Mouse (Mus musculus): ENCODE data around the gene D630023F18Rik.

Gene D630023F18Rik

DNA sequence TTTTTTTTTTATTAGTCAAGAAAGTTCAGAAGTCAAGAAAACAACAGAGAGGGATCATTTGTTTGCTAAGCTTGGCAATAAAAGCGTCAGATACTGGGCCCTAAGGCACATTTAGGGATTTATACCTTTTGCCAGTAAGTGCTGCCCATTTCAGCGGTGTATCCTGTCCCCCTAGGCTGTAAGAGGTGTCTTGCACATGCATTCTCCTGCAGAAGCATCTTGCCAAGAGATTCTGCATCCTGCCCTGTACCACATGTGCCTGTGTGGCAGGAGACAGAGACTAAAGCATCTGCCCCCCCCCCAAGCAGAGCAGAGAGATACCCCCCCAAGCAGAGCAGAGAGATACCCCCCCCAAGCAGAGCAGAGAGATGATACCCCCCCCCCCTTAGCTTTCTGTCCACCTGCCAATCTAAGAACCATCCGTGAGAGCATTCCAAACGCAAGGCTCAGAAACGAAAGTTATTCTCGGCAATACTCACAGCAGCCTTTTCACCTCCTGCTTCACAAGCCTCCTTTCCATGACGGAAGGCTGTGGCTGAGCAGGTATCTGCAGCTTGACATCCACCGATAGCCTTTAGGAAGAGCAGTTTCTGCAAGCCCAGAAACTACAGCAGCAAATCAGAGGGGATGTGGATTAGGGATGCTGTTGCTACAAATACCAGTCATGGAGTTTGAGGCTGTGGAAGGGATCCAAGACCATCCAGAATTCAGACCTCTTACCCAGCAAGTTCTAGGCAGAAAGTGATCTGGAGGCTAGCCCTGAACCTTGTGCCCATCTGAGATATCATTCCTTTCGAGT, at the start of gene D630023F18Rik:
TSS of gene D630023F18Rik (minus strand) at position 641 of the 799 bp plus-strand sequence.
- in situ Hi-C loops (cut with MboI, MseI): no loop called here

DNA sequence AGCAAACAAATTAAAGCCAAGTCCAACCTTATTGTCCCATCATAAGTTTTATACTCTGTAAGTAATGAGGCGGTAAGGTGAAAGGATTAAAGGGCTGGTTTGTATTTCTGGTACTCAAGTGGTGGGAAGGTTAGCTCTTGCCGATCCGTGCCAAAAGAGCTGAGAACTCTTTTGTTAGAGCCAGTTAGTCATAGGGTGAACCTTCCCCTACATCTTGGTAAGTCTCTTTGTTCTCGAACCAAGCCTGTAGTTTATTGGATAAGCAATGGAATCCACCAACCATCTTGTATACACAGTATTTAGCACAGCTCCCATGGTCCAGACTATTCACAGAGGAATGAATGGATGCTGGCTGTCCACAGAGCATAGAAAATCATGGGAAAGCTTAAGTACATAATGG, 48.6 kb upstream of the D630023F18Rik start:
- in situ Hi-C loops (cut with MboI, MseI): no loop called here

DNA sequence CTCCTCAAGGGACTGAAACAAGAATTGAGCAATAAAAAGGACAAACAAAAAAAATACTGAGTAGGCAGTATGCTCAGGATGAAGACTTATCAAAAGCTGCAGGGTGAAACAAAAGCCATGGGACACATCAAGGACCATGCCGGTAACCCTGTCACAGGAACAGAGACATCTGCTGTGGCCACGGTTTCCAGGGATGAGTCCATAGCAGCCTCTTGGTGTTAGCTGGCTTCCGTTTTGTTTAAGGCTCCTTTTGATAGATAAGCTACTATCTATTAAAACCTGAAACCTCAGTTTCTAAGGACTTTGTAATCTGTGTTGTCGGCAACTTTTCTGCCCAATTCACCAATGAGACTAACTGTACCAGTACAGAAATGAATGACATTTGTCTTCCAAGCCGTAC, 46.9 kb upstream of the D630023F18Rik start:
- in situ Hi-C loops (cut with MboI, MseI): no loop called here

DNA sequence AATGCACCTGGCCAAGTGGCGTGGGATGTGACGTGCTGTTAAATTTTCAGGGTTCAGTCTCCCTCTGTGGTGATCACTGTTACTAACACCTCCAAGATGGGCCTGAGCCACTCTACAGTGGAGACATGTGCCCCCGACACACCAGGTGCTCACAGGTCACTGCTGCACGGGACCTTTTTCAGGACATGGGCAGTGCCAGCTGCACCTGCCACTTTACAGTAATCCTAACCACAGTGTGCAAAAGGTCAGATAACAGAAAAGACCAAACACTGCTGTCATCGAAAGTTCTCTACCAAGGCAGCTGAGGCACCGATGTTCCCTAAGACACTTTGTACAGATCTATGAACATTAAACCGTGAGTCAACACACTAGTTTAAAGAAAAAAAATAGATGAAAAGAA, 46.5 kb upstream of the D630023F18Rik start:
- in situ Hi-C loops (cut with MboI, MseI): no loop called here

DNA sequence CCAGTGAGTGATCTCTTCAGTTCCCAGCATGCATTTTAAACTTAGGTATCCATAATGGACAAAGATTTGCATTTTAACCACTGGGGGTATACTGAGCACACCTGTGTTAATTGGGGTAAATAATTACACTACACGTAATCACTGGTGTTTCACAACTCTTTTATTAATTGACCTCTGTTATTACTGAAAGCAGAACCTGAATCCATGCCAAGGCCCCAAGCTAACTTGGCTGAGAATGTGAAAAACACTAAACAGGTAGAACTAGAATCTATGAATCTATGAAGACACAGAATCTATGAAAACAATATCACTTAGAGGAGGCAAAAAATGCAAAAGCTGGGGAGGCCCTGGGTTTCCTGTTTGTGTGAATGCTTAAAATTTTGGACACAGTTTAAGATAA, 44.5 kb upstream of the D630023F18Rik start:
- in situ Hi-C loops (cut with MboI, MseI): no loop called here

DNA sequence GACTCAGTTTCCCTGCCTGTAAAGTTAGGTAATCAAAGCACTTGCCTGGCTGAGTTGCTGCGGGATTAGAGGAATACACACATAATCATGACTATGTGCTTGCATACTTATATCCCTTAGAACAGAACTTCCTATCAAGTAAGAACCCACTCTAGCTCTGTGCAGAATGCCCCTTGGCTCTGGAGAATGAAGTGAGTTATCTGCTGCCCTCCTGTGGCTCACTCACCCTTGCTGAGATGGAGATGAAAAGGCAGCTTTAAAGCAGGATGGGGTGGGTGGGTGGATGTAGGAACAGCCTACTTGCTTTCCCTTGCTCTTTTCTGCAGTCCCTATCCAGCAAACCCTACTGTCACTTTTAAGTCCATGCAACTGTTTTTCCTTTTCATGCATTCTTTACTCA, 39.2 kb upstream of the D630023F18Rik start:
- in situ Hi-C loops (cut with MboI, MseI): no loop called here

DNA sequence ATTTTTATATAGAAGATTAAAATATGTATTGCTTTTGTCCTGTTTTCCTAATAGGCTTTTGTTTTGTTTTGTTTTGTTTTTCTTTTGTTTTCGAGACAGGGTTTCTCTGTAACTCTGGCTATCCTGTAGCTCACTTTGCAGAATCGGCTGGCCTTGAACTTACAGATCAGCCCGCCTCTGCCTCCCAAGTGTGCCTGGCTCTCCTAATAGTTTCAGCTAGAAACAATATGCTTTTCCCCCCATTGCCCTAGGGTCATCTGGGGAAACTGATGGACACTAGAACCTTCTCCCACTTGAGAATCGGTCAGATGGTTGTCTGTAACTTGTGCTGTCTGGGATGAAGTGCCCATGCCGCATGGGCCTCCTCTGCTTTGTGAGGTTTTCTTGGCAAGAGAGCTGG, 33.1 kb upstream of the D630023F18Rik start:
- in situ Hi-C loops (cut with MboI, MseI): no loop called here

DNA sequence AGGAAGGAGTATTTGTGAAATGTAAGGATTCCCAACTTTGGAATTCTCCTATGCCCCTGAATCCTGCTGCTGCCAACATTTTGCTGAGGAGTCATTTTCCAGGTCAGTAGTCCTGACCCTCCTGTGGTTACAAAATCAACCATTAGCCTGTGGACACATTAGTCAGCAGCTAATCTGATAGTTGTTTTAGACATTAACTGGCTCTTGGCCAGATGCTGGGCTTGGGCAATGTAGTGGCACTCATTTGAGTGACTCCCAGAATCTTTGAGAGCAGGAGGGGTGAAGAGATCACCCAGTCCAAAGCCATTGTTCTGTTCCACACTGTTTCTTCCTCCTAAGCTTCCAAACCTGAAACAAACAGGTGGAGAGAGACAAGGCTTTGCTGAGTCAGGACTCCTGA, 31.8 kb upstream of the D630023F18Rik start:
- in situ Hi-C loops (cut with MboI, MseI): no loop called here

DNA sequence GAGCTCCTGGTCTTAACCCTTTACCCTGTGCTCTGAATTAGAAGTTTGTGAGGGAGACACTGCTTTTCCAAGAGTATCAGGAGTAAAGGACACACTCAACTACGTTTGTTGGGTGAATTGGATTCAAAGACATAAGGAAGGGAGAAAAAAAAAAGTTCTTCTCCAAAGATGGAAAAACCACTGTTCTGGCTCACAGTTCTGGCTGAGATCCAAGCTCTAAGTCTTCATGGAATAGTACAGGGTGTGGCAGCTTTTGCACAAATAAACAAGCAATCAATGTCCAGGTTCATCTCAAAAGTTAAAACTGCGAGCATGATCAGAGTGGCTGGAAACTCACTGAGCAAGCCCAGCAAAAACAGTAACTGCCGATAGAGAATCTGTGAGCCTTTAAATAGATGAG, 25.0 kb upstream of the D630023F18Rik start:
- in situ Hi-C loops (cut with MboI, MseI): loop anchor here (10.0 kb wide), 1 partner anchor 487 kb away; no protein-coding TSS in a partner anchor

DNA sequence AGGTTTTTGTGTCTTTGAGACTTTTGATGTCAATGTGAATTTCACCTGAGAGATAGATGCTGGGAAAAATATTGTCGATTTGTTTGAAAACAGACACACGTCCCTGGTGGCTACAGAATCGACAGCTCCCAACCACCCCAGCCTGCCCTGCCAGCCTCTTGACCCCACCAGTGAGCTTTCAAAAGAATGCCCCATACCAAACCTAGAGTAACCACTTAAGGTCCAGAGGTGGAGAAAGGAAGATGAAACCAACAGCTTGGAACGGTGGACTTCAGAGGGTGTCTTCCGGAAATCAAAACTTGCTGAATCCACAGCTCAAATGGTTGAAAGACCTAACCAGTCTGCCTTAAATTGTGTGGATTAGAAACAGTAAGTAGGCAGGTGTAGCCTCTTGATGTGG, 24.3 kb upstream of the D630023F18Rik start:
- in situ Hi-C loops (cut with MboI, MseI): loop anchor here (10.0 kb wide), 1 partner anchor 487 kb away; no protein-coding TSS in a partner anchor

DNA sequence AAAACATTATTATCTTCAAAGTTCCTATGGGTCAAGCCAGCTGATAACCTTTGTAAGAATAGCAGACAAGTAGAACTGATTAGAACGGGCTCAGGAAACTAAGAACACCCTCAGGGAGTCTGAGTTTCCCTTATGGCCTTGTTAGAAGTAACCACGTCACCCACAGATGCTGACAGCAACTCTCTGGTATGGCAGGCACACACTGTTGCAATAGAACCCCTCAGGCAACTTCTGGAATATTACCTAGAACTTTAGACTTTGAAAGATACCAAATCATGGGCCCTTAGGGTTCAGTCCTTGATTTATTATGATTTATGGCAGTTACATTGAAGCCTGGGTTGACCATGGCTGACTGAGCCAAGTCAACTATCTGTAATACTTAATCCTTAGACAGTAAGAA, 23.6 kb upstream of the D630023F18Rik start:
- in situ Hi-C loops (cut with MboI, MseI): loop anchor here (10.0 kb wide), 1 partner anchor 488 kb away; no protein-coding TSS in a partner anchor

DNA sequence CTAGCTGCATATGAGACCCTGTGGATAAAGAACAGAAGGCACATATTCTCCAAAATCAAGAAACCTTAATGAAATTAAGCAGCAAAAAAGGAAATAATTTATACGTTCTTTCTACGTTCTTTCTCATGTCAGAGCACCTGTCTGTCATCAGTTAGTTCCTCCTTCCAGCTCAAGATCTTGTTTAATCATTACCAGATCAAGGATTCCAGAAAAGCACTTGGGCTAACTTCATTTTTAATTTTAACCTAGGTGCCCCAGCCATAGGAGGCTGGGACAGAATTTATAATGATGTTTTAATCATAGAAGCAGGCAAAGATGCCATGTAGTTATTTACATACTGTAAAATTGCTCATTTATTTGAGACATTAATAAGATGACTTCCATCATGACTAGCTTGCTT, 21.8 kb upstream of the D630023F18Rik start:
- in situ Hi-C loops (cut with MboI, MseI): loop anchor here (10.0 kb wide), 1 partner anchor 490 kb away; no protein-coding TSS in a partner anchor

DNA sequence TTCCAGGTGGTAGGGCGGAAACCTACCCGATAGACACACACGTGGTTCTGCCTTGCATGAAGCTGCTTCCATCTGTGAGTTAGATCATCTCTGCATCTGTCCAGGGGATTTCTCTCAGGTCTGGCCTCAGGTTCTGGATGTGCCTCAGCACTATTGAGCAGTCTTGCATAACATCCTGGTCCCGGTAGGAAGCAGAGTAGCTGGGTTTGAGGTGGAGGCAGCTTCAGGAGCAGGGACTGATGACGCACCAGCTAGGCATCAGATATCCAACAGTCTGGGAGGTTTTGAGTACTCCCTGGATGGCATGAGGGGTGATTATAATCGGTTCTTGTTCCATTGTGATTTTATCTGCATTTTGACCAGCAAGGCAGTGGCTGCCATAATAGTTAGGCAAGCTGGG, 14.5 kb upstream of the D630023F18Rik start:
- in situ Hi-C loops (cut with MboI, MseI): no loop called here

DNA sequence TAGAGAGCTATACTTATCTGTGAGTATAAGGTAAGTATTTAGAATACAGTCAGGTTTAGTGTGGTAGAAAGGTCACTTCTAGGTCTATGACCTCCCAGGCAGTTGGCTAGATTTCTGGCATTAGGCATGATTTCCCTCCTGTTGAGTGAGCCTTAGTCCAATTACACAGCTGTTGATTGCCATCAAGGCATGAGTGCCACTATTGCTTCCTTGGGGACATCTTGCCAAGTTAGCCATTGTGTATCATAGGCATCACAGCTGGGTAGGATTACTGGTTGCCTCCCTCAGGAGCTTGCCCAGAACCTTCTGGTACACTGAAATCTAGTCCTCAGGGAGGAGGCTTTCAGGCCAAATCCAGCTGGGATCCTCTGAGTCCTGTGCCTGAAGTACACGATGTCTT, 9.8 kb upstream of the D630023F18Rik start:
- in situ Hi-C loops (cut with MboI, MseI): no loop called here

DNA sequence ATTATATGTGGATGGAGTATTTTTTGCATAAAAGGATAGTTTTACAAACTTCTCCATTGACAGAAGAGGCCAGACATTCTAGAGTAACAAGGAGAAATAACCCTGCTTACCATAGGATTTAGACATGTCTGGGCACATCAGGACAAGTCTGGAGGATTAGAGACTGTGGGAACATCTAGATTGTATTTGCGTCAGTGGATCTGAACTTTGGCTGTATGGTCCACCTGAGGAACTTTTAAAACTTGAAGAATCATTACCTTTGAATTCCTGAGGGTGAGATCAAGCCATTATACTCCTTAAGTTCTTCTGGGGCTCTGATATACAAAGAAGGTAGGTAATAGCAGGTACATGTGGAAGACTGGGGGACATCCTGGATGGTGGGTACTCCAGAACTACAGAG, 8.7 kb upstream of the D630023F18Rik start:
- in situ Hi-C loops (cut with MboI, MseI): no loop called here

DNA sequence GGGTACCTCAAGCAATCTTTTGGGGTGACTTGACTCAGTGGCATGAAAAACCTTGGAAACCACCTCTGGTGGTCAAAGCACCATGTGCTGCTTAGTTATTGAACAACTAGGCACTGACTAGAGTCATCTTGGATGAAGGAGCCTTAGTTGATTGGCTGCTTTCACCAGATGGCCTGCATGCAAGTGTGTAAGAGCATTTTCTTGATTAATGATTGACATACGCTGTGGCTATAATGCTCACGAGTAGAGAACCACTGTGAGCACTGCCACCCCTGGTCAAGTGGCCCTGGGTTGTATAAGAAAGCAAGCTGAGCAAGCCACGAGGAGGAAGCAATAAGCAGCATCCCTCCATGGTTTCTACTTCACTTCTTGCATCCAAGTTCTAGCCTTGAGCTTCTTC, 7.2 kb upstream of the D630023F18Rik start:
- in situ Hi-C loops (cut with MboI, MseI): no loop called here

DNA sequence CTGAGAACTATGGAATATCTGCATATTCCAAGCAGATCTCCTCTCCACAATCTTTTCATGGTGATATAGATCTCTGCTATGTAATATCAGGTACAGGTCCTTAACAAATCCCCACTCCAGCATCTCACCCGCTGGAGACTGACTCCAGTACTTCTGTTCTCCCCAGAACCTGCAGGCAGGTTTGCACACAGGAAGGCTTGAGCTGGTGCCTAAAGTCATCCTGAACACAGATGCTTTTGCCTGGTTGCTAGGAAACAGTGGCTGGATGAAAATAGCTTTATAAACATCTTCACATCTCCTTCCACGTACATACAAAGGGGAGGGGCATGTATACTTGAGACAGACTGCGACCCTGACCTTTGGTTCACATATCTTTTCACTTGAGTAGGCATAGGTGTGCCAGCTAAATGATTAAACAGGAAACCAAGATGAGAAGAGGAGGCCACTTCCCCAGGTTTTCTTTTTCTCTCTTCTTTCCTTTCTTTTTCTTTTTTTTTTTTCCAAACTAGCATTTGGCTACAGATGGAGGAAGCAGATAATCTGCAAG, 6.7 kb upstream of the D630023F18Rik start:
- in situ Hi-C loops (cut with MboI, MseI): no loop called here

DNA sequence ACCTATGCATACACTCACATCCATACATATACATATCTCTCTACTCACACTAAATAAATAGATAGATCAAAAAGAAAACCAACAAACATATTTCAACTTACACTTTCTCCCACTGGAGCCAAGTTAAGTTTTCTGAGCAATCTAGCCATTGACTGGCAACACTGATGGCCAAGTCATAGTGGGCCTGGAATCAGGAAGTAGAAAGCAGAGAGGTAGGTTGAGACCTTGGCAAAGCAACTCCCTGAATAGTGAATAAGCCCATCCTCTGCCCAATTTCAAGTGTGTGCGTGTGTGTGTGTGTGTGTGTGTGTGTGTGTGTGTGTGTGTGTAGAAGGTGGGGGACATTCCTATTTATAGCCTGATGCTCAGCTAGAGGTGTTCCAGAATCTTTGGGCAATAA, 3.6 kb downstream of the D630023F18Rik start, which contains the start of gene Gm28845:
TSS of gene Gm28845 (minus strand) at position 121 of the 400 bp plus-strand sequence.
- in situ Hi-C loops (cut with MboI, MseI): no loop called here

DNA sequence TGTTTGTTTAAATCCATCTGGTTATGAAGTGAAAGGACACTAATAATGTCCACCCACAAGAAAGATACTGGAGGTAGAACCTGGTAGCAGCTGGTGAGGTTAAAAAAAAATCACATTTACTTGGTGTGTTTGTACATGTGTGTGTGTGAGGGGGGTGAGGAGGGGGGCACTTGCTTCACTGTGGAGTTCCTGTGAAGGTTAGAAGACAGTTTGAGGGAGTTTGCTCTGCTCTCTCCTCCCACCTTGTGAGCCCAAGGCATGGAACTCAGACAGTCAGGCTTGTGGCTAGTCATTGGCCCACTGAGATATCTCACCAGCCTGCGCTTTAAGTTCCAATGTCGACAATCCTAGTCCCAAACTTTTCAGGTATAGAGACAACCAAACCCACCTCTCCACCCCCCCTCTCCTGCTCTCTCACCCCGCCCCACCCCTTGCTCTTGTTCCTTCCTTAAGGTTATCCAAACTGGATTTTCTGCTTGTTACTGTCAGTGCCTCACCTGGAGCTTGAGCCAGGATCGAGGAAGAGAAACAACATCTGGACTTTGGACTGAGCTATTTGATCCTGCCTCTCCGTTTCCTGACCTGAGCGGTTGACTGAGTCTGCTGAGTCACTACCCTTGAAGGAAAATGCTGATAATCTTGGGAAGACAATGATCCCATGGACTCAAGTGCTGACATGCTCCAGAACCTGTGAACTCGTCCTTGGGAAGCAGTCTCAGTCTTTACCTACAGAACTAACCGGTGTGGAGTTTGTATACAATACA, 4.7 kb downstream of the D630023F18Rik start:
- in situ Hi-C loops (cut with MboI, MseI): no loop called here

DNA sequence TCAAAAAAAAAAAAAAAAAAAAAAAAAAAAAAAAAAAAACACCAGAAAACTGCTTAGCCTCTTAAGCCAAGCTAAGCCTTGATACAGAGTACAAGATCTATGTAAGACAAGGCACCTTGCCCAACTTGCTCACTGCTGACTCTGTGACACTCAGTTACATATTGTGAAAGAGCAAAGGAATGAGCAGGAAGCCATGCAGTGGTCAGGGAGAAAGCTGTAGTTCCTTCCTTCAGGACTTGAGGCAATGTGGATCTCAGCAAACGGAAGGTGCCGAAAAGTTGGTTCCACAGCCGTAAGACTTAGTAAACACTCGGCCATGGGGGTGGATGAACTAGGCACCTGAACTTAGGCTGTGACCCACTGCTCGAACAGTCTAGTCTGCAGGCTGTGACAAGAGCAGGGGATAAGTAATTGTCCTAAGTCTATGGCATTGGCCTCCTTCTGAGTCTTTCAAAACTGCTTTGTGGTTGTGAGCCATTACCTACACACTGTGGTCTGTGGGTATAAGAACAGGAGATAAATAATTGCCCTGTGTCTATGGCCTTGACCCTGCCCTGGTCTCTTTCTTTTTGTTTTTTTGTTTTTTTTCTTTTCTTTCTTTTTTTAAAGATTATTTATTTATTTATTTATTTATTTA, 9.4 kb downstream of the D630023F18Rik start:
- in situ Hi-C loops (cut with MboI, MseI): no loop called here

DNA sequence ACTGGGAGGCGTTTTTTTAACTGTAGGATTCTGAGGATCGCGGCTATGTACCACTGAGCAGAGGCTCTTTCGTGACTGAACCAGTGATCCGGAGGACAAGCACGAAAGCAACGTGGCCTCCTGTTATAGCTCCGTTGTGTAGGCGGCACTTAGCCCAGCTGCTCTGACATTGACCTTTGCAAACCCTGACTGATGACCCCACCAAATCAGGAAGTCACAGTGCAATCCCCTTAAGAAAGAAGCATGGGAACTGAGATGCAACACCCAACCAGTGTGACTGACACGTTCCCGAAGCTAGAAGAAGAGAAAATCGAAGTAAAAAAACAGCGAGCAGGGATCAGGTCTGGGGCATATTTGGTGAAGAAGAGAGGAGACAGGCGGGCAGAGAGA, 10.2 kb downstream of the D630023F18Rik start:
- in situ Hi-C loops (cut with MboI, MseI): no loop called here

All from T-helper 2 cell (primary cell).